Mouse (Mus musculus): Measurements from ENCODE around the gene Tmem63a.
"Not testable (repeated sequence)": the region's sequence is repeated elsewhere in the genome, so short reads cannot be mapped to it uniquely, and the experiment has no call there.

The Tmem63a gene

GRCm38 (mm10) chr1:180929599-180929998, 12.5 kb upstream of the Tmem63a start:
- DNase-seq = no peak

GRCm38 (mm10) chr1:180931106-180931505, 11.0 kb upstream of the Tmem63a start:
- DNase-seq = no peak

GRCm38 (mm10) chr1:180933659-180934058, 8.5 kb upstream of the Tmem63a start:
- DNase-seq = no peak

- no peak for DNase-seq
Observed at GRCm38 (mm10) chr1:180934467-180935419, 7.4 kb upstream of the Tmem63a start, which contains the start of gene Lefty1. Lefty1 (plus strand) TSS chr1:180935022.

GRCm38 (mm10) chr1:180936610-180937398, 5.3 kb upstream of the Tmem63a start:
- not testable (repeated sequence) for DNase-seq

- not testable (repeated sequence) for DNase-seq
Observed at GRCm38 (mm10) chr1:180937631-180938030, 4.5 kb upstream of the Tmem63a start.

- DNase-seq = not testable (repeated sequence)
Observed at GRCm38 (mm10) chr1:180938781-180939180, 3.4 kb upstream of the Tmem63a start.

- no peak for DNase-seq
Observed at GRCm38 (mm10) chr1:180940776-180941460, 1.2 kb upstream of the Tmem63a start.

- no peak for DNase-seq
Observed at GRCm38 (mm10) chr1:180941726-180942125, 418 bp upstream of the Tmem63a start.

- no peak for DNase-seq
Observed at GRCm38 (mm10) chr1:180943032-180943644, 994 bp downstream of the Tmem63a start.

GRCm38 (mm10) chr1:180943896-180944295, 1.8 kb downstream of the Tmem63a start:
- no peak for DNase-seq

GRCm38 (mm10) chr1:180944553-180944952, 2.4 kb downstream of the Tmem63a start:
- no peak for DNase-seq

GRCm38 (mm10) chr1:180945001-180945980, 3.1 kb downstream of the Tmem63a start:
- DNase-seq = no peak

- no peak for DNase-seq
Observed at GRCm38 (mm10) chr1:180946448-180946847, 4.3 kb downstream of the Tmem63a start.

GRCm38 (mm10) chr1:180952085-180952746, 10.1 kb downstream of the Tmem63a start:
- no peak for DNase-seq

- no peak for DNase-seq
Observed at GRCm38 (mm10) chr1:180952808-180953207, 10.7 kb downstream of the Tmem63a start.

GRCm38 (mm10) chr1:180956401-180956800, 14.3 kb downstream of the Tmem63a start:
- DNase-seq = no peak

- no peak for DNase-seq
Observed at GRCm38 (mm10) chr1:180956973-180957381, 14.8 kb downstream of the Tmem63a start.

GRCm38 (mm10) chr1:180957989-180958388, 15.8 kb downstream of the Tmem63a start:
- no peak for DNase-seq

GRCm38 (mm10) chr1:180958797-180959196, 16.7 kb downstream of the Tmem63a start:
- no peak for DNase-seq

- no peak for DNase-seq
Observed at GRCm38 (mm10) chr1:180965786-180966185, 23.6 kb downstream of the Tmem63a start.
